Mouse (Mus musculus) urinary bladder, adult 2 months (tissue): ENCODE measurements around the gene Ghrhr. TPM values are rescaled to one million over a fixed set of nuclear protein-coding genes. Genes with fewer than 3 reads are reported as not detected.

Experiments
- polyA plus RNA-seq: library from polyadenylated mRNA; depleted of rRNA; stranded (reverse); fragments of >200 nt; gene quantifications from 2 replicates; pipeline ENCODE4 v1.2.3, GENCODE M21; 2012; rRNA removed

Ghrhr gene
- polyA plus RNA-seq, 1 experiment = not detected

Other genes with a start within 250 kb of the Ghrhr start
- gene Crhr2, start 243.3 kb upstream of the Ghrhr start, polyA plus RNA-seq = 0.54 and 0.59 TPM in 2 replicates
- 246 and 312 TPM in 2 replicates for gene Inmt, start 201.3 kb upstream of the Ghrhr start, polyA plus RNA-seq
- gene Mindy4, start 172.9 kb upstream of the Ghrhr start, polyA plus RNA-seq = 11.4 and 12.3 TPM in 2 replicates
- 444 and 459 TPM in 2 replicates for gene Aqp1, start 39.9 kb upstream of the Ghrhr start, polyA plus RNA-seq
- gene Adcyap1r1, start 75.7 kb downstream of the Ghrhr start, polyA plus RNA-seq = 5.8 and 8.6 TPM in 2 replicates